Mouse (Mus musculus) myocyte (in vitro differentiated cells): ENCODE data around the gene Pnmt. TPM values are rescaled to one million over a fixed set of nuclear protein-coding genes. Genes with fewer than 3 reads are reported as not detected.

Experiments
- H3K27me3 ChIP-seq: one replicate; pipeline ENCODE4 v1.6.1; 2011; ENCODE audit not compliant: control insufficient read depth, insufficient read depth, insufficient read length
- H3K36me3 ChIP-seq: one replicate; pipeline ENCODE4 v1.6.1; 2011; ENCODE audit not compliant: control insufficient read depth, insufficient read depth
- H3K4me2 ChIP-seq: one replicate; pipeline ENCODE4 v1.6.1; 2011; ENCODE audit warnings: low read depth, control low read depth
- H3K4me3 ChIP-seq: one replicate; pipeline ENCODE4 v1.5.1; 2011; ENCODE audit warnings: mild to moderate bottlenecking, control low read depth, moderate library complexity
- H3K79me2 ChIP-seq: one replicate; pipeline ENCODE4 v1.6.1; 2011; ENCODE audit not compliant: control insufficient read depth, insufficient read depth
- H3ac ChIP-seq: one replicate; pipeline ENCODE4 v1.6.1; 2011; ENCODE audit not compliant: control insufficient read depth, insufficient read length
- CEBPB ChIP-seq: IDR thresholded peaks from 2 replicates; pipeline ENCODE4 v1.6.1; 2011; ENCODE audit warnings: mild to moderate bottlenecking, moderate library complexity; ENCODE audit not compliant: poor library complexity, insufficient read depth, severe bottlenecking
- E2F4 ChIP-seq: IDR thresholded peaks from one replicate; pipeline ENCODE4 v1.6.1; 2011; ENCODE audit warnings: mild to moderate bottlenecking, control low read depth, moderate library complexity; ENCODE audit not compliant: insufficient read depth
- MAX ChIP-seq: IDR thresholded peaks from one replicate; pipeline ENCODE4 v1.6.1; 2011; ENCODE audit warnings: low read depth, mild to moderate bottlenecking, control low read depth
- MYOD1 ChIP-seq, 3 experiments: IDR thresholded peaks; one replicate each; pipeline ENCODE4 v1.6.1; 2011; ENCODE audit warnings: control low read depth in 2 of 3, low read depth in 2 of 3, mild to moderate bottlenecking in 2 of 3, moderate library complexity in 1 of 3; ENCODE audit not compliant: insufficient read length in 2 of 3, control insufficient read depth in 1 of 3
- MYOG ChIP-seq, 3 experiments: IDR thresholded peaks; one replicate each; pipeline ENCODE4 v1.6.1; 2011; ENCODE audit warnings: control low read depth in 2 of 3, low read depth in 2 of 3, mild to moderate bottlenecking in 2 of 3; ENCODE audit not compliant: insufficient read length in 2 of 3, control insufficient read depth in 1 of 3, insufficient read depth in 1 of 3
- POLR2A ChIP-seq: IDR thresholded peaks from one replicate; pipeline ENCODE4 v1.6.1; 2011; ENCODE audit warnings: low read depth, mild to moderate bottlenecking, control low read depth, moderate library complexity; ENCODE audit not compliant: insufficient read length
- POLR2AphosphoS2 ChIP-seq: IDR thresholded peaks from one replicate; pipeline ENCODE4 v1.6.1; 2011; ENCODE audit warnings: low read depth, control low read depth; ENCODE audit not compliant: insufficient read length
- REST ChIP-seq: IDR thresholded peaks from one replicate; pipeline ENCODE4 v1.6.1; 2011; ENCODE audit warnings: mild to moderate bottlenecking, control low read depth, moderate library complexity; ENCODE audit not compliant: insufficient read depth, insufficient read length
- SRF ChIP-seq: IDR thresholded peaks from one replicate; pipeline ENCODE4 v1.6.1; 2011; ENCODE audit warnings: low read depth; ENCODE audit not compliant: control insufficient read depth, insufficient read length
- TCF12 ChIP-seq: IDR thresholded peaks from one replicate; pipeline ENCODE4 v1.6.1; 2011; ENCODE audit warnings: mild to moderate bottlenecking, control low read depth; ENCODE audit not compliant: poor library complexity, insufficient read depth, severe bottlenecking
- TCF3 ChIP-seq: IDR thresholded peaks from one replicate; pipeline ENCODE4 v1.6.1; 2011; ENCODE audit warnings: low read depth, control low read depth; ENCODE audit not compliant: insufficient read length
- USF1 ChIP-seq: IDR thresholded peaks from one replicate; pipeline ENCODE4 v1.6.1; 2011; ENCODE audit warnings: low read depth, mild to moderate bottlenecking, control low read depth, moderate library complexity
- polyA plus RNA-seq: library from polyadenylated mRNA; unstranded; fragments of >200 nt; fragmentation: generic; extraction: Trizol; gene quantifications from one replicate; pipeline ENCODE4 v1.2.1, GENCODE M21; 2012; ENCODE audit warnings: missing spikeins

Pnmt gene
- polyA plus RNA-seq, result 2.2 TPM

DNA sequence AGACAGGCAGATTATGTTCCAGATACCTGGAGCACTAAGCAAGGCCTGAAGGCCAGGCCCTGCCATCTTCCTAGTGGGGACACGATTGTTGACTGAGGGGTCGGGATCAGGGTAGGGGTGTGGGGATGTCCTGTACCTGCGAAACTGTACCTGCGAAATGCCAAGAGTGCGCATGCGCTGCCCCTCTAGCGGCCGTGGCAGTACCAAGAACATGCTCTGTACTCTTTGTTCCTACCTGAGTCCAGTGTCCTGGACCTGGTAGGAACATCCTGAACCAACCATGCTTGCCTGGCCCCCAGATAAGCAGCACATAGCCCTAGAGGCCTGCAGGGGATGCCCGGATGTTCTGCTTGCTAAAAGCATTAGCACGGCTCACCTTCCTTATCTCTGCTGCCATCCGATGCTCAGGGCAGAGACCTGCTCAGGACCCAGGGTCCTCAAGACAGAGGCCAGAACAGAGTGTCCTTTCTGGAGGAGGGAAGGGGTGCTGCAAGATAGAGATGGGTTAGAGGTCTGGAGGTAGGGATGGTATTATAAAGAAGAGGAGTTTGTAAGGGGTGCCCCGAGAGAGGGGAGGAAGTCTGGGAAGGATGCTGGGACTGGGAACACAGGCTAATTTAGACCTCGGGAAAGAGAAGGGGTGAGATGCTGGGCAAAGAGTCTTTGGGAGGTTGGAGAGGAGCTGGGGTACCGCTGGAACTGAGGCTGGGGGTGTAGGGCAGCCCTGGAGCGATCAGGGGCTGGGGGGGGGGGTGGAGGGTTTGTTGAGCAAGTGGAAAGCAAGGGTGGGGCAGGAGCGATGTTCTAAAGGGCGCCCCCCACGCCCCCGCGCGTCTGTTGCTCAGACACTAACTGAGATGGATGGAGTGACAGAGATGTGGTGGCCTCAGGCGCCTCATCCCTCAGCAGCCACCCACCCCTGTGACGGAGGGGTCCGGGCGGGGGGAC lies at the start of gene Pnmt:
TSS of gene Pnmt (plus strand) at position 813 of the 948 bp plus-strand sequence.
- peak within 1 kb of the TSS; percentile 41 for H3K4me2 ChIP-seq
- H3K4me3 ChIP-seq, result no peak within 1 kb of the TSS
- TF ChIP-seq POLR2AphosphoS2, result peak; percentile 30
- peak; percentile 39 for TF ChIP-seq POLR2A
- TF ChIP-seq SRF, result no peak
- no peak within 1 kb of the TSS for H3ac ChIP-seq
- H3K36me3 ChIP-seq, result no peaks in the 10 kb centered on the region
- no peaks in the 10 kb centered on the region for H3K79me2 ChIP-seq
- peaks cover 19% of the 10 kb centered on the region for H3K27me3 ChIP-seq

- no peaks in the 10 kb centered on the region for H3K36me3 ChIP-seq
- TF ChIP-seq E2F4 (no peak), SRF (no peak), MAX (no peak), MYOD1 (IDR thresholded peaks at IDR 0.05; ENCODE audit: control insufficient read depth in 1 of 3, insufficient read length in 2 of 3, low read depth in 2 of 3) (no peak), POLR2AphosphoS2 (no peak), REST (no peak), MYOG (IDR thresholded peaks at IDR 0.05; ENCODE audit: control insufficient read depth in 1 of 3, insufficient read depth in 1 of 3, insufficient read length in 2 of 3, low read depth in 2 of 3) (no peak), USF1 (no peak), TCF3 (no peak), CEBPB (no peak), TCF12 (no peak), POLR2A (no peak)
- peak overlapping the region; percentile 62 for H3K4me2 ChIP-seq
- H3K27me3 ChIP-seq, result peaks cover 57% of the 10 kb centered on the region
- H3K79me2 ChIP-seq, result no peaks in the 10 kb centered on the region
- H3ac ChIP-seq, result peak overlapping the region; percentile 18
- peak overlapping the region; percentile 6 for H3K4me3 ChIP-seq
Observed at GRCm38 (mm10) chr11:98338507-98338961, 47.7 kb upstream of the Pnmt start.

GRCm38 (mm10) chr11:98339071-98339501 lies 47.2 kb upstream of the Pnmt start:
- TF ChIP-seq POLR2AphosphoS2 (no peak), POLR2A (no peak), CEBPB (no peak), MYOD1 (IDR thresholded peaks at IDR 0.05; ENCODE audit: control insufficient read depth in 1 of 3, insufficient read length in 2 of 3, low read depth in 2 of 3) (no peak), USF1 (no peak), SRF (no peak)
- H3ac ChIP-seq, result peak overlapping the region; percentile 18
- peaks cover 51% of the 10 kb centered on the region for H3K27me3 ChIP-seq
- H3K79me2 ChIP-seq, result no peaks in the 10 kb centered on the region
- peak overlapping the region; percentile 99 for H3K4me2 ChIP-seq
- no peaks in the 10 kb centered on the region for H3K36me3 ChIP-seq
- H3K4me3 ChIP-seq, result peak overlapping the region; percentile 6

DNA sequence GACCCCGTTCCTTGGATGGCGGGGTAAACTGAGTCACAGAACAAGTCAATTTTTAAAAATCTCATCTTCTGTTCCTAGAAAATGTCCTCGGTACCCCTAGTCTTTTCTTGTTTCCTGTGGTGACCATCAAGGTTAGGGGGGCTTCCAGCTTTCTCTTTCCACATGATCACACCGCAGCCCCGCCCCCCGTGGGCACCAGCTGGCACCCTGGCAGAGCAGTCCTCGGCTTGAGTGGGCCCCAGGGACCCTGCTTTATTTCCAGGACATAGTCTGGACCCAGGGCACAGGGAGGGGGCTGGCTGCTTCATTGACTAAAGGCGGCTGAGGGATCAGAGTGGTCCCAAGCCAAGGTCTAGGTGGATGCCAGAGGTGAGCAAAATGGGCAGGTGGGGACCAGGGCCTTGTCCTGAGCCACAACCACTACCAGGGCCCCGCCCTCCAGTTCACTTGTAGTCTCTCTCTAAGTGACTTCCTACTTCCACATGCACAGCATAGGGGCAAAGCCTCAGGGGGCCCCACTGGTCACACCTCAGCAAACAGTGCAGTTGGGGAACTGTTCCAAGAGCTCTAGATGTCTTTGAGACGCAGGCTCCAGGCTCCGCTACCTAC lies 46.5 kb upstream of the Pnmt start:
- H3ac ChIP-seq, result no peak overlapping the region
- peak overlapping the region; percentile 6 for H3K4me3 ChIP-seq
- peaks cover 44% of the 10 kb centered on the region for H3K27me3 ChIP-seq

DNA sequence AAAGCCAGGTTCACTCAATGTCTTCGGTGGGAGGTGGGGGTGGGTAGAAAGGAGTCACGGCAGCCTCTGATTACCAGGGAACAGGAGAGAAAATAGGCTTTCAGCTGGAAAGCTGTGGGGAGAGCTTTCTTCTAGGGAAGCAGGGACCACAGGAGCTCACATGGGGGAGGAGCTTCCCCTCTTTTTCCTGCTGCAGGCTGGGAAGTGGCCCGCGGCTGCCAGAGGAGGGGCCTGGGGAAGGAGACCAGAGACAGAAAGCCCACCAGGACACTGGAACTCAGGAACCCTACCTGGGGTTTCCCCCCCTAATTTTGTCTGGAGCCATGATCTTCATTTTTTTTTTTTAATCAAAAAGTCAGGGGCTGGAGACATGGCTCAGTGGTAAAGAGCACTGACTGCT lies 45.7 kb upstream of the Pnmt start:
- H3K36me3 ChIP-seq, result no peaks in the 10 kb centered on the region
- H3K27me3 ChIP-seq, result peaks cover 36% of the 10 kb centered on the region
- H3ac ChIP-seq, result no peak overlapping the region
- TF ChIP-seq MYOG (IDR thresholded peaks at IDR 0.05; ENCODE audit: control insufficient read depth in 1 of 3, insufficient read depth in 1 of 3, insufficient read length in 2 of 3, low read depth in 2 of 3) (no peak), MYOD1 (IDR thresholded peaks at IDR 0.05; ENCODE audit: control insufficient read depth in 1 of 3, insufficient read length in 2 of 3, low read depth in 2 of 3) (no peak), E2F4 (no peak), SRF (no peak), REST (no peak), TCF3 (no peak), POLR2A (no peak), CEBPB (no peak), USF1 (no peak), MAX (no peak)
- no peaks in the 10 kb centered on the region for H3K79me2 ChIP-seq
- H3K4me2 ChIP-seq, result no peak overlapping the region
- H3K4me3 ChIP-seq, result no peak overlapping the region

More for the DNA sequence above, 46.5 kb upstream of the Pnmt start:
- H3K36me3 ChIP-seq, result no peaks in the 10 kb centered on the region
- H3K4me2 ChIP-seq, result peak overlapping the region; percentile 99
- no peak for TF ChIP-seq CEBPB
- TF ChIP-seq REST, result no peak
- no peaks in the 10 kb centered on the region for H3K79me2 ChIP-seq
